Mouse (Mus musculus) E14TG2a.4 (cell line): ENCODE data around the gene Cbx7.

Experiments used
- H3K27me3 ChIP-seq: 2 replicates; pipeline ENCODE4 v1.6.1; 2014; ENCODE audit warnings: low read length, control low read depth; ENCODE audit not compliant: insufficient read depth
- H3K36me3 ChIP-seq: 2 replicates; pipeline ENCODE4 v1.6.1; 2014; ENCODE audit warnings: low read length, control low read depth; ENCODE audit not compliant: insufficient read depth
- H3K4me1 ChIP-seq: replicated peaks from 2 replicates; pipeline ENCODE4 v1.6.1; 2014; ENCODE audit warnings: low read depth, low read length, control low read depth
- H3K4me3 ChIP-seq: replicated peaks from 2 replicates; pipeline ENCODE4 v1.5.1; 2014; ENCODE audit warnings: mild to moderate bottlenecking, low read length
- H3K9me3 ChIP-seq: 2 replicates; pipeline ENCODE4 v1.6.1; 2014; ENCODE audit warnings: low read length, control low read depth
- CTCF ChIP-seq: conservative IDR thresholded peaks from 2 replicates; pipeline ENCODE4 v1.5.1; 2014; ENCODE audit warnings: low read length
- NANOG ChIP-seq: IDR thresholded peaks from 2 replicates; pipeline ENCODE4 v1.6.1; 2014; ENCODE audit warnings: borderline replicate concordance, low read length, mixed read lengths
- POU5F1 ChIP-seq: IDR thresholded peaks from 2 replicates; pipeline ENCODE4 v1.6.1; 2014; ENCODE audit warnings: low read length, borderline replicate concordance

Gene Cbx7

DNA sequence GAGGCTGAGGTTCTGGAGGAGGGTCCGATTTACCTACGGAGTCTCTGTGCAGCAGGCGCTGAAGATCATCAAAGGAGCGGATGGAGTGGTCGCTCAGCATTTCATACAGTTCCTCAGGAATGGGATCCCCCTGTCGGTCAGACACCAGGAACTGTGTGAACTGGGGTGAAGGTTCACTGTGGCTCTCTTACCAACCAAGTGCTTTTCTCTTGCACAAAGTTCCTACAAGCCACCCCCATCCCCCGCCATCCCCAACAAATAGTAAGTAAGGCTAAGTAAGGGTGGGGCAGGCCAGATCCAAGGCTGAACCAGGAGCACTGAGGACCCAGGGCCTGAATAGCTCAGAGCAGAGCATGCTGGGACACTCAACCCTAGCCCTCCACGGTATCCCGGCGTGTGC lies 34.5 kb upstream of the Cbx7 start:
- H3K36me3 ChIP-seq, result peaks cover 21% of the 10 kb centered on the region
- H3K9me3 ChIP-seq, result no peaks in the 10 kb centered on the region
- peak overlapping the region; percentile 55 for H3K4me3 ChIP-seq
- peaks cover 38% of the 10 kb centered on the region for H3K27me3 ChIP-seq
- no peak for TF ChIP-seq CTCF
- no peak for TF ChIP-seq POU5F1
- no peak; the same call in 1 of the 2 replicates for TF ChIP-seq NANOG
- H3K4me1 ChIP-seq, result peaks cover 66% of the 10 kb centered on the region

DNA sequence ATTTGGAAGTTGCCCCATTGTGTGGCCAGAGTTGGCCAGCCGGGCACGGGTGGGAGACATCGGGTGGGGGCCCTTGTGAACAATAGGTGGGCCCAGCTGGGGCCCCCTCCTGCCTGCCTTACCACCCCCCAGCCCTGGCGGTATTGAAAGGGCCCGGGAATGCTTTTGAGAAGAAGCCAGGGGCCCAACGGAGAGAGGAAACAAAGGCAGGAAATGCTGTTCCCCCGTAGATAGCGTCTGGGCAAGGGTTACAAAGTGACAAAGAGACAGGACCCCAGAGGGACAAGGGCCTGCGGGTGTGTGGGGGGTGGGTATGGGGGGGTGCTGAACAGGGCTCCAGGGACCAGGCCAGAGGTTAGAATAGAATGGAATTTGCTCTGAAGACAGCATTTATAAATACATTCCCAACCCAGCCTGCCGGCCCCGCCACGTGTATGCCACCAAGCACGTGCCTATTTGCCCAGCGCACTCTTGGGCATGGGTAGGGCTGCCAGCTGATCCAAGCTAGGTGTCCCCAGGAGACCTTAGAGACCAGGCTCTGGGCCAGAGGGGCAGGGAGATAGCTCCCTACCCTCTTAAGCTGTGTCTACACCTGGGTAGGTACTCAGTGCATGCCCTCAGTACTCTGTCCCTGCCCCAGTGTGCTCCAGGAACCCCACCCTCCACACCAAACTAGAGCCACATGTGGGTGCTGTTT lies 33.9 kb upstream of the Cbx7 start:
- TF ChIP-seq POU5F1 (no peak), NANOG (no peak), CTCF (no peak)
- Histone ChIP-seq H3K4me3 (peak overlapping the region; percentile 55), H3K4me1 (peaks cover 59% of the 10 kb centered on the region), H3K27me3 (peaks cover 38% of the 10 kb centered on the region), H3K36me3 (peaks cover 28% of the 10 kb centered on the region), H3K9me3 (no peaks in the 10 kb centered on the region)

DNA sequence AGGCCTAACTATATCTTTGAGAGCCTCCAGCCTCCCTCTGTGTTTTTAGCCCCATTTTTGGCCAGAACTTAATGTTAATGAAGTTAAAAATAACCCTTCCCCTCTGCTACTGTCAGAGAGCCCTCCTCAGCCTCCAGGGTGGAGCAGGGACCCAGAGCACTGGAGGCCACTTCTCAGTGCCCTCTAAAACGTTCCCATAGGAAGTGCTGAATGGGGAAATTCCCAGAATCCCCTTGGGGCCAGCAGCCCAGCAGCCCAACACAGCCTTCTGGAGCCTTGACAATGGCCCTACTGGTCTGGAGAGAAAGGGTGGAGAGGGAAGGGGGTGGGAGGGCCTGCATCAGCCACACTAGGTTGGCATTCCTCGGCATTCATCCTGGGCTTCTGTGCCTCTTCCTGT lies 32.7 kb upstream of the Cbx7 start:
- Histone ChIP-seq H3K4me1 (peaks cover 49% of the 10 kb centered on the region), H3K9me3 (no peaks in the 10 kb centered on the region), H3K4me3 (no peak overlapping the region), H3K27me3 (peaks cover 38% of the 10 kb centered on the region), H3K36me3 (peaks cover 39% of the 10 kb centered on the region)
- TF ChIP-seq NANOG (no peak), CTCF (no peak), POU5F1 (no peak)

DNA sequence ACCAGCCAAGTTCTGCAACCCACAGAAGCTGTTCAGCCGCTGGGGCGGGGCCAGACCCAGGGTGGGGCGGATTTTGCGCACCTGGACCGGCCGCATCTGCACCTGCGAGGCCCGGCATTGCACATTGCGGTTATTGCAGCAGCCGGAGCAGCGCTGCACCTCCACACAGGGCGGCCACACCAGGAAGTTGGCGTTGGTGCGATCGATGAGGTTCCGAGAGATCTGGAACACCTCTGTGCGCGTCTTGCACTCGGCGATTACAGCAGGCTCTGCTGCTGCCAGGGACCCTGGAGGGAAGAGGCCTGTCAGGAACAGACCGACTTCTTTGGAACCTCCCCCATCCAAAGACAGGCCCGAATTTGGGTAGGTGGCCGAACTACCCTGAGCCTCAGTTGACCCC lies 30.7 kb upstream of the Cbx7 start:
- H3K36me3 ChIP-seq, result peaks cover 59% of the 10 kb centered on the region
- no peaks in the 10 kb centered on the region for H3K9me3 ChIP-seq
- H3K4me3 ChIP-seq, result peak overlapping the region; percentile 53
- TF ChIP-seq POU5F1 (no peak), NANOG (no peak), CTCF (no peak)
- peaks cover 56% of the 10 kb centered on the region for H3K4me1 ChIP-seq
- peaks cover 40% of the 10 kb centered on the region for H3K27me3 ChIP-seq

DNA sequence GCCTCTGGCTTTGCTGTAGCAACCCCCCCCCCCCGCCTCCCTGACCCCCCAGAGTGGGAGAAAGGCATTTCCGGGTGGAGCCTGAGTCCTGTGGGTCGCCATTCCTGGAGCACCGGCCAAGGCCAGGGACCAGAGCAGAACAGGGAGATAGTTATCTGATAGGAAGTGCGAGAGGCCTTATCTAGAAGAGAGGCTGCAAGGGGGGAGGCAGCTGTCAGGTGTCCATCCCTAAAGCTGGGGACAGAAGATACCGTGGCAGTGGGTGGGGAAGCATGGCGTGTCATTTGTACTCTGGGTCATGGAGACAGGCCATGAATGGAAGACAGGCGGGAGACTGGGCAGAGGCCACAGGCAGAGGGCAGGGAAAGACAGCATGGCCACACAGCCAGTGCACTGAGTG lies 29.8 kb upstream of the Cbx7 start:
- peaks cover 67% of the 10 kb centered on the region for H3K36me3 ChIP-seq
- no peak overlapping the region for H3K4me3 ChIP-seq
- no peak for TF ChIP-seq CTCF
- TF ChIP-seq NANOG, result no peak
- TF ChIP-seq POU5F1, result no peak
- H3K9me3 ChIP-seq, result no peaks in the 10 kb centered on the region
- peaks cover 50% of the 10 kb centered on the region for H3K4me1 ChIP-seq
- H3K27me3 ChIP-seq, result peaks cover 38% of the 10 kb centered on the region

DNA sequence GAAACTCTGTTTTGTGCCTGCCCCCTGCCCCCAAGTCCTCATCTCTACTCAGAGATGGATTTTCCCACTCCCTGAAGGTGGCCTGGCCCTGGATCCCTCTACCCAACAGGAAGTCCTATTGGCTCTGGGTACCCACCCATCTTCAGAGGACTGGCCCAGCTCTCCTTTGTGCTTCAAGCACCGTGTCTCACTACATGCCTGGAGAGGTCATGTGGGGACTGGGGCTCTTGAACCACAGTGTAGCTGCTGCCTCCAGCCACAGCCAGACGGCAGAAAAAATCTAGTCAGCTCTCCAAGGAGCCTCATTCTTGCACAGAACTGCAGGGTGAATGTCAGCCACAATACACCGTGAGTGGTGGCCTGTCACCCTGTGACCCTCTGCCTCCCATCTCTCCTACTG lies 27.1 kb upstream of the Cbx7 start:
- H3K36me3 ChIP-seq, result peaks cover 67% of the 10 kb centered on the region
- H3K4me1 ChIP-seq, result peaks cover 24% of the 10 kb centered on the region
- TF ChIP-seq POU5F1, result no peak
- no peak for TF ChIP-seq CTCF
- no peak for TF ChIP-seq NANOG
- H3K4me3 ChIP-seq, result no peak overlapping the region
- no peaks in the 10 kb centered on the region for H3K9me3 ChIP-seq
- H3K27me3 ChIP-seq, result peaks cover 26% of the 10 kb centered on the region

DNA sequence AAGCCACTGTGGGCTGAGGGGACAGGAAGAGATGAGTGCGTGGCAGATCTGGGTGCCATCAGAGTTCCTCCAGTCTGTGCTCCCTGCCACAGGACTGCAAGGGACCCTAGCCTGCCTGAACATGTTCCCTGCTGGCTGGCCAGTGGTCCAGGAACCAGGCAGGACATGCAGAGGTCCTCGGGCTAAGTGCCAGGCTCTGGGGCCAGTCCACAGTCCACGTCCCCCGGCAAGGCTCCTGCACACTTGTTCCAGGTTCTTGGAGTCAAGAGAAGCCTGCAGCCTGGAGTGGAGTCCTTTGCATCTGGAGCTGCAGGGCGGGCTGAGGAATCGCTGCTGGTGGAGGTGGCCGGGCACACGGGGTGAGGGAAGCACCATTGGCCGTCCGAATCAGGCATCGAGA lies 25.9 kb upstream of the Cbx7 start:
- peaks cover 64% of the 10 kb centered on the region for H3K36me3 ChIP-seq
- H3K9me3 ChIP-seq, result no peaks in the 10 kb centered on the region
- peaks cover 25% of the 10 kb centered on the region for H3K4me1 ChIP-seq
- TF ChIP-seq NANOG (no peak), POU5F1 (no peak), CTCF (no peak)
- H3K27me3 ChIP-seq, result peaks cover 32% of the 10 kb centered on the region
- no peak overlapping the region for H3K4me3 ChIP-seq

DNA sequence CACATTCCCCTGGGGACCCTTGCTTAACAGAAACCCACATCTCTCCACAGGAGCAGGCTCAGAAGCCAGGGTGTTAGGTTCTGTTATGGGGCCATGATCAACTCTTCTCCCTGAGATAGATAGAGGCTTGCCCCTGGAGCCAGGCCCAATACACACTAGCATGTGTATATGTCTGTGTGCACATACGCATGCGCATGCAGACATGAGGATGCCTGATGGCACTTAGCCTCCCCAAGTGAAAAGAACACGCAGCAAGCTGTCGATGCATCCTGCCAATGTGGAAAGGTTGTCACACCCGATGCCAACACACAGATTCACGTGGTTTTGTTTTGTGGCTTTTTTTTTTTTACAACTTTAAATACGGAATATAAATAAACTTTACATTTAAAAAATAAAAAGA lies 24.6 kb upstream of the Cbx7 start:
- peaks cover 56% of the 10 kb centered on the region for H3K36me3 ChIP-seq
- no peak overlapping the region for H3K4me3 ChIP-seq
- H3K4me1 ChIP-seq, result peaks cover 16% of the 10 kb centered on the region
- peaks cover 36% of the 10 kb centered on the region for H3K27me3 ChIP-seq
- TF ChIP-seq POU5F1 (no peak), NANOG (no peak), CTCF (no peak)
- no peaks in the 10 kb centered on the region for H3K9me3 ChIP-seq

DNA sequence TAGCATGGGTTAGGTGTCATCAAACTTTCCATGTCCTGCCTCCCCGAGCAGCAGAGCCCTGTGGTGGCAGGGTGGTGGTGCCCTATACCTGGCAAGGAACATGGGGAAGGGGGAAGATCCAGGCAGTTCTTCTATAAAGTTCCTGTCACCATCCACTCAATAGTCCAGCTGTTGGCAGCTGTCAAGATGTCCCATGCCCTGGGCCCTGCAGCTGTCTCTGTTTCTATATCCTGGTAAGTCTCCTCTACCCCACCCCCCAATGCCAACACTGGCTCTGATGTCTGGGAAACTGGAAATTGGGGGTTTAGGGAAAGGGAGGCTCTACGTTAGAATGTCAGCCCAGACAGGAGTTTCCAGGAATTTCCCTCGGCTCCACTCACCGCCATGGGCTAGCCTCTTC lies 23.6 kb upstream of the Cbx7 start:
- Histone ChIP-seq H3K4me1 (peaks cover 15% of the 10 kb centered on the region; the same call in 1 of the 2 replicates), H3K9me3 (no peaks in the 10 kb centered on the region), H3K36me3 (peaks cover 47% of the 10 kb centered on the region), H3K4me3 (no peak overlapping the region), H3K27me3 (peaks cover 44% of the 10 kb centered on the region)
- TF ChIP-seq POU5F1 (no peak), NANOG (no peak), CTCF (no peak)
